Mouse (Mus musculus) neural tube, embryonic 14.5 days (tissue): Measurements from ENCODE around the gene Slc6a1. TPM values are rescaled to one million over a fixed set of nuclear protein-coding genes. Genes with fewer than 3 reads are reported as not detected.

Source experiments
- ATAC-seq: fragments of 200-750 bp; cut with Nextera tagmentation; 2 replicates; pipeline ENCODE4 v1.8.0; 2017; ENCODE audit warnings: low read depth, mild to moderate bottlenecking, moderate TSS enrichment, moderate library complexity
- H3K27ac ChIP-seq: fragments of 300-500 bp; sonication (generic); 2 replicates; pipeline ENCODE4 v1.5.1; 2014; ENCODE audit warnings: low read depth, mild to moderate bottlenecking, control low read depth, low read length, moderate library complexity, mixed read lengths
- H3K27me3 ChIP-seq: fragments of 300-500 bp; sonication (generic); 2 replicates; pipeline ENCODE4 v1.6.1; 2014; ENCODE audit warnings: low read length; ENCODE audit not compliant: control insufficient read depth, insufficient read depth
- H3K36me3 ChIP-seq: fragments of 300-500 bp; sonication (generic); 2 replicates; pipeline ENCODE4 v1.6.1; 2014; ENCODE audit warnings: low read length, mixed read lengths; ENCODE audit not compliant: control insufficient read depth, insufficient read depth
- H3K4me1 ChIP-seq: fragments of 300-500 bp; sonication (generic); 2 replicates; pipeline ENCODE4 v1.6.1; 2014; ENCODE audit warnings: low read length; ENCODE audit not compliant: control insufficient read depth, insufficient read depth
- H3K4me2 ChIP-seq: fragments of 300-500 bp; sonication (generic); 2 replicates; pipeline ENCODE4 v1.6.1; 2014; ENCODE audit warnings: mild to moderate bottlenecking, low read depth, low read length, control low read depth
- H3K4me3 ChIP-seq: fragments of 300-500 bp; sonication (generic); 2 replicates; pipeline ENCODE4 v1.5.1; 2014; ENCODE audit warnings: low read depth, low read length, control low read depth, mixed read lengths
- H3K9ac ChIP-seq: fragments of 300-500 bp; sonication (generic); replicated peaks from 2 replicates; pipeline ENCODE4 v1.6.1; 2014; ENCODE audit warnings: low read depth, mild to moderate bottlenecking, control low read depth, low read length, mixed read lengths
- H3K9me3 ChIP-seq: fragments of 300-500 bp; sonication (generic); 2 replicates; pipeline ENCODE4 v1.6.1; 2016; ENCODE audit warnings: low read length; ENCODE audit not compliant: control insufficient read depth
- WGBS: fragments of 180-500 bp; shearing (Covaris S2); extraction: QIAGEN DNeasy Blood & Tissue Kit; methylation state at CpG from one replicate; pipeline ENCODE4 v1.1.7; 2014; 5-methylcytosine and 5-hydroxymethylcytosine counted together
- polyA plus RNA-seq: library from polyadenylated mRNA; unstranded; fragments of >200 nt; fragmentation: Nextera tagmentation; extraction: Ambion mirVana; gene quantifications from 2 replicates; pipeline ENCODE4 v1.2.1, GENCODE M21; 2014

Gene Slc6a1
- polyA plus RNA-seq, 1 experiment from 2014 or later = 156 TPM

- ATAC-seq = no peak
- H3K4me3 ChIP-seq = peak overlapping the region; percentile 63
- H3K9ac ChIP-seq = peak overlapping the region; percentile 84
- no peaks in the 10 kb centered on the region for H3K27me3 ChIP-seq
- no peaks in the 10 kb centered on the region for H3K9me3 ChIP-seq
- H3K4me1 ChIP-seq = peaks cover 6% of the 10 kb centered on the region; the same call in 1 of the 2 replicates
- 8% methylated on average over 8 of the region's 8 CpGs for WGBS
- no peaks in the 10 kb centered on the region for H3K36me3 ChIP-seq
- H3K27ac ChIP-seq = peak overlapping the region; percentile 53
- peak overlapping the region; percentile 62 for H3K4me2 ChIP-seq
These were observed 889 bp downstream of the Slc6a1 start for GRCm38 (mm10) chr6:114283278-114283770.

DNA sequence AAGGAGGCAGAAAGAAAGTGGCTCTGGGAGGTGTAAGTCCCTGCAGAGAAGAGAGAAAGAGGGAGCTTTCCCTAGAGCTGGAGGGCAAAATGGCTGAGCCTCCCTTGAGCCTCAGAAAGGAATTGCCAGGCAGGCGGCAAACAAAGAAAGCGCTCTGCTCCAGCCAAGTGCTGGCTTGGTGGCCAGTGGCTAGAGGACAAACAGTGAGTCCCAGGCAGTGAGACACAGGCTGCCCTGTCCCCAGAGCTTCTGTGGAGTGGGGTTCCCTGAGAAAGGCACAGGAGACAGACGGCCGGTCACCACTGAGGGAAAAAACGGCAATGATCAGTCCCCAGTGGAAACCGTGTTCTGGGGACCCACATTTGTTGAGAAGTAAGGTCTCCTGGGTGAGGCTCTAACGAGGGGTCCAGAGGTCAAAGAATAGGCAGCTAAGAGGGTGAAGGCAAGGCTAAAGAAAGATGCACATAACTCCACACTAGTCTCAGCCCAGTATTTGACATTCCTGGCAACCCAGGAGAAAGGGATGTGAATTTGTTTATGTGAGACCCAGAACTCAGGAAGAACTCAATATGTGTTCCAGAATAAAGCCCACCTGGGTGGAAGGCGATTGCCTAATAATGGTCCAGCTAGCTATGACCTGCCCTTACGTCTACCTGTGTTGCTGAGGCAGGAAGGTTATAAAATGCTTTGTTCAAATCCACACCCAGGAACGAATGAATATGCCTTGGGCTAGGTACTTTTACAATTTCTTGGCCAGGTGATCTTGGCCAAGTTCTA, 1.7 kb downstream of the Slc6a1 start:
- Histone ChIP-seq H3K9ac (peak overlapping the region; percentile 84), H3K4me3 (peak overlapping the region; percentile 63), H3K36me3 (no peaks in the 10 kb centered on the region), H3K27me3 (no peaks in the 10 kb centered on the region), H3K4me2 (peak overlapping the region; percentile 62), H3K4me1 (peaks cover 12% of the 10 kb centered on the region), H3K9me3 (no peaks in the 10 kb centered on the region), H3K27ac (peak overlapping the region; percentile 53)
- WGBS = 37% methylated on average over 10 of the region's 10 CpGs
- no peak for ATAC-seq

DNA sequence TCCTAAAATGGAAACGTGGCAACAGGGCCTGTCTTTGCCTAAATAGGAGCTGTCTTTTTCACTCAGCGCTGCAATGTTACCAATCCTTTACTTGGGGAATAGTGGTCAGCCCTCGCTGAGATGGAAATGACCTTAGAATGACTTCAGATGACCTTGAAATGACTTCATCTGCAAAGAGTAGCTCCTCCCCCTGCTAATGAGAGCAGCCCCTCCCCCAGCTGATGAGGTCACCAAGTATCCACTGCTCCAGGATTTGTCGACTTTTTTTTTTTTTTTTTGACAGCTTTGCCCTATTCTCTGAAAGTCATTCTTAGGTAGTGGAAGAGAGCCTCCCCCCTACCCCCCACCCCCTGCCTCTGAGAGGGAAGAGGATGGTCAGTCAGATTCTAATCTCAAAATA, 3.0 kb downstream of the Slc6a1 start:
- WGBS = 26% methylated on average over 4 of the region's 4 CpGs
- H3K9ac ChIP-seq = no peak overlapping the region
- ATAC-seq = no peak
- no peak overlapping the region for H3K4me3 ChIP-seq
- H3K4me1 ChIP-seq = peaks cover 25% of the 10 kb centered on the region
- peak overlapping the region; percentile 62 for H3K4me2 ChIP-seq
- H3K27me3 ChIP-seq = no peaks in the 10 kb centered on the region
- H3K27ac ChIP-seq = no peak overlapping the region
- H3K36me3 ChIP-seq = no peaks in the 10 kb centered on the region
- no peaks in the 10 kb centered on the region for H3K9me3 ChIP-seq

- H3K27me3 ChIP-seq = no peaks in the 10 kb centered on the region
- no peaks in the 10 kb centered on the region for H3K36me3 ChIP-seq
- 5% methylated on average over 7 of the region's 7 CpGs for WGBS
- no peak overlapping the region for H3K9ac ChIP-seq
- peak overlapping the region; percentile 9; the same call in 1 of the 2 replicates for H3K4me2 ChIP-seq
- no peak for ATAC-seq
- H3K4me3 ChIP-seq = no peak overlapping the region
- peaks cover 57% of the 10 kb centered on the region for H3K4me1 ChIP-seq
- no peaks in the 10 kb centered on the region for H3K9me3 ChIP-seq
- peak overlapping the region; percentile 36; the same call in 1 of the 2 replicates for H3K27ac ChIP-seq
These were observed 6.7 kb downstream of the Slc6a1 start for GRCm38 (mm10) chr6:114289106-114289505.

DNA sequence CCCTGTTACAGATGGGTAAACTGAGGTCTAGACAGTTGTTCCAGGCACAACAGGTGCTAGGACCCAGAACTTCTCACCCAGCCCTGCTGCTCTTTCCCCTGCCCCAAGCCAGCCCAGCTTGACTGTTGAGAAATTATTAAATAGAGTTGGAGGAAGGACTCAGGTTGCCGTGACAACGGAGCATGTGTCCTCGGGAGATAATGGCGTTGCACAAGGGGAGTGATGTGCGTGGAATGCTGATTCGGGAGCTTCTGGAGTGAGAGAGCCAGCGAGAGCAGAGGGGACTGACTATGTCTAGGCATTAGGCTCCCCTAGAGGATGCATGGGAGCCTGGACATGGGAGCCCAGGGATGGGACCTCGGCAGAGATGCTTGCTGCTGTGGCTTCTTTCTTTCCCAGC, 7.7 kb downstream of the Slc6a1 start:
- Histone ChIP-seq H3K9ac (0 out of 2 replicates have a peak overlapping the region, but pooled peaks have one; percentile 25), H3K27ac (peak overlapping the region; percentile 79), H3K4me2 (peak overlapping the region; percentile 19; the same call in 1 of the 2 replicates), H3K36me3 (no peaks in the 10 kb centered on the region), H3K9me3 (no peaks in the 10 kb centered on the region), H3K4me1 (peaks cover 57% of the 10 kb centered on the region), H3K27me3 (no peaks in the 10 kb centered on the region), H3K4me3 (no peak overlapping the region)
- ATAC-seq = peak; percentile 87
- WGBS = 12% methylated on average over 8 of the region's 8 CpGs

DNA sequence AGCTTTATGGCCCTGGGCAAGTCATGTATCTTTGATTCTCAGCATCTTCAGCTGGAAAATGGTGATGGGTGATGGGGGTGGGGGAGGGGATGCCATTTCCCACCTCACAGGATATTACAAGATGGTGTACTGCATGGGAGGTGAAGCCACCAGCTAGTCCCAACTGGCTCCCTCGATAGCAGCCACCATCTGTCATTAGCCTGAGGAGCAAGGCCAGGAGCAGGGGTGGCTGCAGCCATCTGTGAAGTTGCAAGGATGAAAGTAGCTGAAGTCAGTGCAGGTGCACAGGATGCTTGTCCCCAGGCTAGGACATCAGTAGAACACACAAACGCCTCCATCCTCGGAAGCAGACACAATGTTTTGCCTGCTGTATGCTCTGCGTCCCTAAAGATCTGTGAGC, 8.5 kb downstream of the Slc6a1 start:
- peak overlapping the region; percentile 6; the same call in 1 of the 2 replicates for H3K4me2 ChIP-seq
- no peaks in the 10 kb centered on the region for H3K36me3 ChIP-seq
- no peak overlapping the region for H3K4me3 ChIP-seq
- H3K9me3 ChIP-seq = no peaks in the 10 kb centered on the region
- peak overlapping the region; percentile 79 for H3K27ac ChIP-seq
- WGBS = 37% methylated on average over 4 of the region's 4 CpGs
- H3K9ac ChIP-seq = no peak overlapping the region
- ATAC-seq = peak; percentile 29
- no peaks in the 10 kb centered on the region for H3K27me3 ChIP-seq
- H3K4me1 ChIP-seq = peaks cover 55% of the 10 kb centered on the region

DNA sequence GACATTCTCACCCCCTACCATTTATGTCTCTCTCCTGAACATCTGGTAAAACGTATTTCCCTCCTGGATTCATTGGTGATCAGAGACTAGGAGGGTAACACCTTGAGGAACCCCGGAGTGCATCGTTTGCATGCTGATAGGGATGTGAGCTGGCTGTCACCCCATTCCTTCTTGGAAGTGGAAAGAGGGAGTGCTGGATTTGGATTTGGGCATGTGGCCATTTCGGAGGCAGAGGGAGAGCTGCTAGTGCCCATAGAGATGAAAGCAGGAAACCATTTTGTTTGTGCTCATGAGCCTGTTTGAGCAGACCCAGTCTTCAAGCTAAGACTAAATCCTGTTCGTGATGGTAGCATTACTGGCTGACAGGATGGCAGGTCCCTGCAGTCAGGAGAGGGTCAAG, 9.0 kb downstream of the Slc6a1 start:
- H3K27ac ChIP-seq = peak overlapping the region; percentile 79
- H3K9me3 ChIP-seq = no peaks in the 10 kb centered on the region
- H3K9ac ChIP-seq = no peak overlapping the region
- WGBS = 41% methylated on average over 5 of the region's 5 CpGs
- H3K4me2 ChIP-seq = no peak overlapping the region
- no peak overlapping the region for H3K4me3 ChIP-seq
- H3K36me3 ChIP-seq = no peaks in the 10 kb centered on the region
- peaks cover 58% of the 10 kb centered on the region for H3K4me1 ChIP-seq
- no peaks in the 10 kb centered on the region for H3K27me3 ChIP-seq
- ATAC-seq = no peak

DNA sequence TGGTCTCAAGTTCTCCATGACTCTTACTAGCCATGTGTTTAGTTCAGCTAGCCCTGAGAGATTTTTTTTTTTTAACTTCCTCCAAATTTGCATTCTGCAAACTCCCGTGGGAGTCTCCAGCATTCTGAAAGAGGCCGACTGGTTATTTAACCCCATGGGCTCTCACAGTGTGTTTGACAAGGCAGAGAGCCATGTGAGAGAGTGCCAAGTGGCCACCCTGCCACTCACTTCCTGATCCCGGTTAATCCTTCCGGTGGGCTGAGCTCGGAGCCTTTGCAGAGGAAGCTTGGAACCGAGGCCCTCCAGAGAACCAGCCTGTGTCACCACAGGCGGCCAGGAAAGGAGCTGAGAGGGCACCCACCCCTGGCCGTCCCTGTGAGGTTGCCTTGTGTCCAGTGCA, 11.1 kb downstream of the Slc6a1 start:
- ATAC-seq = no peak
- Histone ChIP-seq H3K9ac (no peak overlapping the region), H3K4me3 (no peak overlapping the region), H3K4me1 (peaks cover 71% of the 10 kb centered on the region), H3K27ac (no peak overlapping the region), H3K27me3 (no peaks in the 10 kb centered on the region), H3K4me2 (no peak overlapping the region), H3K9me3 (no peaks in the 10 kb centered on the region), H3K36me3 (no peaks in the 10 kb centered on the region)
- 44% methylated on average over 8 of the region's 8 CpGs for WGBS

- WGBS = 75% methylated on average over 4 of the region's 4 CpGs
- no peak overlapping the region for H3K4me2 ChIP-seq
- no peaks in the 10 kb centered on the region for H3K36me3 ChIP-seq
- peaks cover 56% of the 10 kb centered on the region for H3K4me1 ChIP-seq
- no peak for ATAC-seq
- no peak overlapping the region for H3K27ac ChIP-seq
- H3K9me3 ChIP-seq = no peaks in the 10 kb centered on the region
- H3K9ac ChIP-seq = no peak overlapping the region
- H3K27me3 ChIP-seq = no peaks in the 10 kb centered on the region
- H3K4me3 ChIP-seq = no peak overlapping the region
These were observed 12.7 kb downstream of the Slc6a1 start for GRCm38 (mm10) chr6:114295086-114295485.
